Mouse (Mus musculus): Measurements from ENCODE around the gene Nkx2-1. TPM values are rescaled to one million over a fixed set of nuclear protein-coding genes. Genes with fewer than 3 reads are reported as not detected.
"Not testable (repeated sequence)": the region's sequence is repeated elsewhere in the genome, so short reads cannot be mapped to it uniquely, and the experiment has no call there.

The Nkx2-1 gene
- total RNA-seq, 2 experiments from 2014 or later = not detected

GRCm38 (mm10) chr12:56525219-56525797 lies 11.4 kb downstream of the Nkx2-1 start:
- intact Hi-C loops (cut with DNase I) = loop anchor here (10.0 kb wide), 1 partner anchor 281 kb away; no protein-coding TSS in a partner anchor
- DNase-seq = not testable (repeated sequence)

GRCm38 (mm10) chr12:56524201-56524600 lies 12.5 kb downstream of the Nkx2-1 start:
- no peak for DNase-seq
- intact Hi-C loops (cut with DNase I) = loop anchor here (10.0 kb wide), 1 partner anchor 279 kb away; no protein-coding TSS in a partner anchor

GRCm38 (mm10) chr12:56522191-56522590 lies 14.5 kb downstream of the Nkx2-1 start:
- intact Hi-C loops (cut with DNase I) = loop anchor here (10.0 kb wide), 1 partner anchor 277 kb away; no protein-coding TSS in a partner anchor

GRCm38 (mm10) chr12:56521106-56521840 lies 15.4 kb downstream of the Nkx2-1 start:
- no peak for DNase-seq
- intact Hi-C loops (cut with DNase I) = loop anchor here (10.0 kb wide), 1 partner anchor 276 kb away; no protein-coding TSS in a partner anchor

More at GRCm38 (mm10) chr12:56522191-56522590, 14.5 kb downstream of the Nkx2-1 start:
- no peak for DNase-seq

- intact Hi-C loops (cut with DNase I) = loop anchor here (10.0 kb wide), 1 partner anchor 276 kb away; no protein-coding TSS in a partner anchor
- DNase-seq = no peak
Observed at GRCm38 (mm10) chr12:56520396-56521105, 16.2 kb downstream of the Nkx2-1 start.

GRCm38 (mm10) chr12:56519738-56520191 lies 16.9 kb downstream of the Nkx2-1 start:
- intact Hi-C loops (cut with DNase I) = loop anchor here (10.0 kb wide), 1 partner anchor 275 kb away; no protein-coding TSS in a partner anchor
- no peak for DNase-seq

GRCm38 (mm10) chr12:56519071-56519737 lies 17.5 kb downstream of the Nkx2-1 start:
- intact Hi-C loops (cut with DNase I) = no loop called here

GRCm38 (mm10) chr12:56518221-56518620 lies 18.5 kb downstream of the Nkx2-1 start:
- DNase-seq = no peak
- intact Hi-C loops (cut with DNase I) = no loop called here

More at GRCm38 (mm10) chr12:56519071-56519737, 17.5 kb downstream of the Nkx2-1 start:
- no peak for DNase-seq

GRCm38 (mm10) chr12:56514831-56515230 lies 21.9 kb downstream of the Nkx2-1 start:
- intact Hi-C loops (cut with DNase I) = no loop called here
- no peak for DNase-seq

- intact Hi-C loops (cut with DNase I) = no loop called here
Observed at GRCm38 (mm10) chr12:56508413-56508812, 28.3 kb downstream of the Nkx2-1 start.

GRCm38 (mm10) chr12:56487046-56487445 lies 49.7 kb downstream of the Nkx2-1 start:
- intact Hi-C loops (cut with DNase I) = no loop called here
- no peak for DNase-seq

More at GRCm38 (mm10) chr12:56508413-56508812, 28.3 kb downstream of the Nkx2-1 start:
- no peak for DNase-seq

- intact Hi-C loops (cut with DNase I) = no loop called here
- no peak for DNase-seq
Observed at GRCm38 (mm10) chr12:56482606-56483005, 54.1 kb downstream of the Nkx2-1 start.

Other genes with a start within 250 kb of the Nkx2-1 start
- gene Mbip, start 191.0 kb downstream of the Nkx2-1 start, total RNA-seq (2021) = 1 to 10 TPM; 4.3 to 7.1 TPM
- gene Nkx2-9, start 76.4 kb upstream of the Nkx2-1 start, total RNA-seq (2021) = not detected
- gene Pax9, start 154.9 kb upstream of the Nkx2-1 start, total RNA-seq (2021) = under 1 TPM in 1 of 2 experiments, not detected in 1; 0.12 TPM

Data from gastrocnemius, postnatal 36 days (tissue).